Mouse (Mus musculus) midbrain, embryonic 12.5 days (tissue): Measurements from ENCODE around the gene Nfatc2. TPM values are rescaled to one million over a fixed set of nuclear protein-coding genes. Genes with fewer than 3 reads are reported as not detected.

Experiments
- ATAC-seq: fragments of 200-750 bp; cut with Nextera tagmentation; 2 replicates; pipeline ENCODE4 v1.8.0; 2017; ENCODE audit warnings: low read depth, moderate TSS enrichment, moderate library complexity; ENCODE audit not compliant: low FRiP score
- H3K27ac ChIP-seq: fragments of 300-500 bp; sonication (generic); replicated peaks from 2 replicates; pipeline ENCODE4 v1.5.1; 2016; ENCODE audit warnings: mild to moderate bottlenecking
- H3K27me3 ChIP-seq: fragments of 300-500 bp; sonication (generic); 2 replicates; pipeline ENCODE4 v1.6.1; 2016; ENCODE audit warnings: mild to moderate bottlenecking
- H3K36me3 ChIP-seq: fragments of 300-500 bp; sonication (generic); 2 replicates; pipeline ENCODE4 v1.6.1; 2016
- H3K4me1 ChIP-seq: fragments of 300-500 bp; sonication (generic); 2 replicates; pipeline ENCODE4 v1.6.1; 2016
- H3K4me2 ChIP-seq: fragments of 300-500 bp; sonication (generic); replicated peaks from 2 replicates; pipeline ENCODE4 v1.6.1; 2016; ENCODE audit warnings: mild to moderate bottlenecking, moderate library complexity
- H3K4me3 ChIP-seq: fragments of 300-500 bp; sonication (generic); 2 replicates; pipeline ENCODE4 v1.5.1; 2016; ENCODE audit warnings: mild to moderate bottlenecking
- H3K9ac ChIP-seq: fragments of 300-500 bp; sonication (generic); replicated peaks from 2 replicates; pipeline ENCODE4 v1.6.1; 2016; ENCODE audit warnings: mild to moderate bottlenecking, moderate library complexity
- H3K9me3 ChIP-seq: fragments of 300-500 bp; sonication (generic); 2 replicates; pipeline ENCODE4 v1.6.1; 2016; ENCODE audit warnings: mild to moderate bottlenecking
- WGBS: fragments of 180-500 bp; shearing (Covaris S2); methylation state at CpG from one replicate; pipeline ENCODE4 v1.1.7; 2016; 5-methylcytosine and 5-hydroxymethylcytosine counted together
- polyA plus RNA-seq: library from polyadenylated mRNA; unstranded; fragments of >200 nt; fragmentation: Nextera tagmentation; extraction: Ambion mirVana; gene quantifications from 2 replicates; pipeline ENCODE4 v1.2.1, GENCODE M21; 2016

Nfatc2 gene
- polyA plus RNA-seq, 1 experiment from 2014 or later, result 1.5 TPM

DNA sequence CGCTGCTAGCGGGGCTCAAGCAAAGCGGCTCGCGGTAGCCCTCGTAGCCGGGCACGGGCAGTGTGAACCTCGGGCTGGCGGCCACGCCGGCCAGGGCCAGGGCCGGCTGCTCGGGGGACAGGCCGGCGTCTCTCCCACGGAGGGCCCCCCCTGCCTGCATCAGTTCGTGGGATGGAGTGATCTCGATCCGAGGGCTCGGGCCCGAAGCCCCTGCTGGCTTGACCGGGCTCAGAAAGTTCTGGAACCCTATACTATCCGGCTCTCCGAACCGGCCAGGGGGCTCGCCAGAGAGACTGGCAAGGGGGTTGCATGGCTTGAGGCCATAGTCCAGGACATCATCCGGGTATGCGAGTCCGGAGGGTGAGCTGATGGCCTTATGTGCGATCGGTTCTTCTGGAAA is 30.2 kb downstream of the Nfatc2 start:
- no peaks in the 10 kb centered on the region for H3K36me3 ChIP-seq
- no peak overlapping the region for H3K4me2 ChIP-seq
- no peaks in the 10 kb centered on the region for H3K27me3 ChIP-seq
- 96% methylated on average over 32 of the region's 32 CpGs for WGBS
- ATAC-seq, result no peak
- no peak overlapping the region for H3K4me3 ChIP-seq
- no peaks in the 10 kb centered on the region for H3K4me1 ChIP-seq
- no peak overlapping the region for H3K9ac ChIP-seq
- no peaks in the 10 kb centered on the region for H3K9me3 ChIP-seq
- no peak overlapping the region for H3K27ac ChIP-seq

DNA sequence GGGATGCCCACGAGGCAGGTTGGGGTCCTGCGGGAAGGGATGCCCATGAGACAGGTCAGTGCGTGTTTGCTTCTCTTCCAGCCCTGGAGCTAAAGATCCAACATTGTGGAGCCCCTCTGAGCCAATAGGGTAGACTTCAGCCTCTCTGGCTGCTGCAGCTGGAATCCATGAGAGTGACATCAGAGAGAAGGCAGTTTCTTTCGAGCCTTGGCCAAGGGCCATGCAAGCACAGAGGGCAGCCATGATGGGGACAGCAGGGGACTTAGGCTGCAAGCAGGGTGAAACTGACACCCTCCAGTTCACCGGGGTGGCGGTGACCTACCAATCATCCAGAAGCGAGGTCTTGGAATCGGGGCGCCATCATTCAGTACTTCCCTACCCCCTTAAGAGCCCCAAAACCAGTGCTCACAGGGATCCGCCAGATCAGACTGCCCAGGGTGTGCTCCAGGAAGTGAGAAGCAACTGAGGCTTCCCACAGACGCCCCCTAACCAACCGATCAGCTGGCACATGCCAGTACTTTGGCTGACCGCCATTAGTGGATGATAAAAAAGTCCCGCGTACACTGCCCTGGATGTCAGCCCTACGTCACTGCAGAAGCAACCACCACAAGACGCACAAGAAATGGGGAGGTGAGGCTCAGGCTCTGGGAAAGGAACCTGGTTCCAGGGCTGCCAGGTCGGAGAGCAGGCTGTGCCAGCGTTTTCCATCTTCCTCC is 35.8 kb downstream of the Nfatc2 start:
- no peak for ATAC-seq
- no peaks in the 10 kb centered on the region for H3K36me3 ChIP-seq
- no peaks in the 10 kb centered on the region; the same call in 1 of the 2 replicates for H3K4me1 ChIP-seq
- 91% methylated on average over 19 of the region's 19 CpGs for WGBS
- H3K9me3 ChIP-seq, result no peaks in the 10 kb centered on the region
- H3K4me3 ChIP-seq, result no peak overlapping the region
- no peak overlapping the region for H3K27ac ChIP-seq
- H3K9ac ChIP-seq, result no peak overlapping the region
- H3K27me3 ChIP-seq, result peaks cover 8% of the 10 kb centered on the region; the same call in 1 of the 2 replicates
- H3K4me2 ChIP-seq, result no peak overlapping the region

DNA sequence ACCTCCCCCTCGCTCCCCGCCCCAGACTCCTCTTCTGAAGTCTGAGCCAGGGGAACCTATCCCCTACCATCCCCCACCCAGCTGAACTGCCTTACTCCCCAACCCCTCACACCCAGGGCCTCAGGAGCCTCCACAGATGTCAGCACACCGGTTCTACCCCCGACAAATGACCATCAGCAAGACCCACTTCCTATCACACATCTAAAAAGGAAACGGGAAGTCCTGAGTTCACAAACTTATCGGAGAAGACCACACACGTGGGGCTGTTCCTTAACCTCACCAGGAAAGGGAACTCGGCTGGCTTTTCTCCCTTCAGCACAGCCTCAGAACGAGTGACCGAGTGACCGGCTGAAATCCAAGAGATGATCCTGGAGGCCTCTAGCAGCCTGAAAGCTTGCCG is 38.3 kb downstream of the Nfatc2 start:
- H3K36me3 ChIP-seq, result no peaks in the 10 kb centered on the region
- no peaks in the 10 kb centered on the region for H3K9me3 ChIP-seq
- H3K4me3 ChIP-seq, result no peak overlapping the region
- H3K27me3 ChIP-seq, result peaks cover 8% of the 10 kb centered on the region; the same call in 1 of the 2 replicates
- H3K9ac ChIP-seq, result no peak overlapping the region
- H3K4me1 ChIP-seq, result no peaks in the 10 kb centered on the region; the same call in 1 of the 2 replicates
- WGBS, result 51% methylated on average over 12 of the region's 12 CpGs
- ATAC-seq, result no peak
- no peak overlapping the region for H3K27ac ChIP-seq
- H3K4me2 ChIP-seq, result no peak overlapping the region

DNA sequence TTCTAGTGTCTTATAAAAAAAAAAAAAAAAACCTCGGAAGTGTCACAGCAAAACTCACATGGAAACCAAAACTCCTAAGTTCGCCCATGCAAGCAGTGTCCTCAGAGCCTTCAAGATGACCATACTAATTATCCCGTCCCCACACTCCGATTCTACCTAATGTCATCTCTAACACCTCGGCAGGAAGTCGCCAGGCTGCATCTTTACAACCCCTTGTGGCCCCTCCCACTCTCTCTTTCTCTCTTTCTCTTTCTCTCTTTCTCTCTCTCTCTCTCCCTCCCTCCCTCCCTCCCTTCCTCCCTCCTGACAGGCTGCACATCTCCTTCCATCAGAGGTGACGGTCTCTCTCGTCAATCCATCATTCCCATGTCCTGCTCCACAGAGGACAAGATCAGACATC is 44.4 kb downstream of the Nfatc2 start:
- Histone ChIP-seq H3K4me3 (no peak overlapping the region), H3K27me3 (peaks cover 15% of the 10 kb centered on the region), H3K36me3 (no peaks in the 10 kb centered on the region), H3K9me3 (no peaks in the 10 kb centered on the region), H3K4me2 (no peak overlapping the region), H3K4me1 (peaks cover 25% of the 10 kb centered on the region; the same call in 1 of the 2 replicates), H3K27ac (no peak overlapping the region), H3K9ac (no peak overlapping the region)
- no peak for ATAC-seq
- 71% methylated on average over 8 of the region's 8 CpGs for WGBS

DNA sequence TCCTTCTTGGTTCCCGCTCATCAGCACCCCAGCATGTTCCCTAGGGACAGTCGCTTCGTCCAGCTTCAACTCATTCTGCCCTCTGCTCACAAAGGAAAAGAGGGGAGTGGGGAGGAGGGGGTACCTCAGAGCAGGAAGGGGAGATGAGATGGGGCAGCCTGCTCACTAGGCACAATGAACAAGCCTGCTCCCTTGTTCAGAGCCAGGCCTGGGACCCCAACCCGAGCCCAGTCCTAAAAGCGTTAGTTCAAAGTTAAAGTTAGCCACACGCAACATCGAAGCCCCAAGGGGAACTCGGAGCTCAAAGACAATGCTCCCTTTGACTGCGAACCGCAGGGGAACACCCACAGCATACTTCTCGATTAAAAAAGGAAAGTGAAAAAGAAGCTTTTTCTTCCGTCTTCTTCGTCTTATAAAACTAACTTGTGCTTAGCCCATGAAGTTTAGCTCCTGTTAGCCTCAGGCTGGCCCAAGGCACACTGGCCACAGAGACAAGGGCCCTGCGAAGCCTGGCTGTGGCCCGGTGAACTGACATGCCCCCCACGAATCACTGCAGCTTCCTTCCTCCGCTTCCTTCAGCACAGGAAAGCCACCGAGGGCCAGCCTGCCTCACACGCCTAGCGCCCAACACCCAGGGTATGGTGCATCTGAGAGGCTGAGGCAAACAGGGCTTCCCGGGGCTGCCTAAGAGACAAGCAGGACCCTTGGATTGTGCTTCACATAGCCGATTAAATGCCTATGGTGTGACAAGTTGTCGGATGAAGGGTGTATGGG is 45.4 kb downstream of the Nfatc2 start:
- peaks cover 21% of the 10 kb centered on the region for H3K27me3 ChIP-seq
- H3K4me2 ChIP-seq, result no peak overlapping the region
- no peak for ATAC-seq
- no peak overlapping the region for H3K27ac ChIP-seq
- no peak overlapping the region for H3K4me3 ChIP-seq
- H3K4me1 ChIP-seq, result peaks cover 28% of the 10 kb centered on the region; the same call in 1 of the 2 replicates
- no peaks in the 10 kb centered on the region for H3K36me3 ChIP-seq
- 36% methylated on average over 23 of the region's 23 CpGs for WGBS
- no peak overlapping the region for H3K9ac ChIP-seq
- no peaks in the 10 kb centered on the region for H3K9me3 ChIP-seq

DNA sequence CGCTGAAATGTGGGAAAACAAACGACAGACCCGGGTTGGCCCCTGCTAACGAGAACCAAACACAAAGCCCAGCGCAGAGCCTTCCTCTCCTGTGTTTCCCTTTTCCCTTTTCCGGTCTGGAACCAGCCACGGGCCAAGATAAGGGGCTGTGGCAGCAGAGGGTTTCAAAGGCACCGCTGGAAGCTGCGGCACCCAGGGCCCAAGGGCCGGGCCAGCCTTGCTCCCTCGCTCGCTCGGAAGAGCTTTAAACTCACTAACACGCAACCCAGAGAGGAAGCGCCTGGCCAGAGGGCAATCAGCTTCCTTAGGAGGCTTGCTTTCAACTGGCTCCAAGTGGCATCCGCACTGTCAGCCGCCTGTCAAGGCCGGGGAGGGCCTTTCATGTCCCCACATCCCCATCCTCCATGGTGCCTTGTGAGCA is 47.9 kb downstream of the Nfatc2 start:
- Histone ChIP-seq H3K4me1 (peaks cover 32% of the 10 kb centered on the region), H3K9me3 (no peaks in the 10 kb centered on the region), H3K27ac (no peak overlapping the region), H3K4me2 (no peak overlapping the region), H3K36me3 (no peaks in the 10 kb centered on the region), H3K4me3 (no peak overlapping the region), H3K27me3 (peaks cover 21% of the 10 kb centered on the region), H3K9ac (no peak overlapping the region)
- 58% methylated on average over 18 of the region's 18 CpGs for WGBS
- ATAC-seq, result no peak

DNA sequence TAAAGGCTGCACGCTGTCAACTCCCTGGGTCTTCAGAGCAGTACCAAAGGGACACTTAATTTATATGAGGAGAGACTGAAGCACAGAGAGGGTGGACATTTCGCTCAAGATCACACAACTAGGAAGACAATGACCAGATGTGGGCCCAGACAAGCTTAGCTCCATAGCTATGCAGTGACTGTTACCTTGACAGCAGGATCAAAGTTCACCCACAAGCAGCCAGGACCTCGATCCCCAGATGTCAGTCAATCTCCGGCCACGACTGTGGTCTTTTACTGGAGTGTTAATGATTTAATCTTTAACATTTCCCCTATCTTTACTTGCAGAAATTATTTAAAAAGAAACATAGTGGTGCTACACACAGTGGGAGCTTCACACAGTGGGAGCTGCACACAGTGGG is 49.1 kb downstream of the Nfatc2 start:
- Histone ChIP-seq H3K27me3 (peaks cover 17% of the 10 kb centered on the region), H3K4me1 (peaks cover 32% of the 10 kb centered on the region), H3K4me3 (no peak overlapping the region), H3K27ac (no peak overlapping the region), H3K4me2 (no peak overlapping the region), H3K9me3 (no peaks in the 10 kb centered on the region), H3K9ac (no peak overlapping the region), H3K36me3 (no peaks in the 10 kb centered on the region)
- no peak for ATAC-seq
- 41% methylated on average over 5 of the region's 5 CpGs for WGBS

DNA sequence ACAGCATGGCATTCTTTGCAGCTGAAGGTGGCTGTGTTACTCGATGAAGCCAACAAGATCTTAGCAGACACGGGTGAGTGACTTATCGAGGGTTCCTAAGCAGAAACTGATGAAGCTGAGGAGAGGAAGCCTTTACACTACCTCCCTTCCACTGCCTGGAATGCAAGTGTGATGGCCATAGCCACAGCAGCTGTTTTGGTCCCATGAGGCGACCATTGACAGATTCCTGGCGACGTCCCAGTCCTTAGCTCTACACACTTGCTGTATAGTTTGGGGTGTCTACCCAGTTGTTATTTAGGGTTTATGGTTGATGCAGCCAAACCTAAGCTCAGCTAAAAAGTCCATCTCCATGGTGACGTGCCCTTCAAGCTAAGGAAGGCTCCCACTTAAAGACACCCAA is 50.2 kb downstream of the Nfatc2 start:
- H3K4me3 ChIP-seq, result no peak overlapping the region
- H3K27ac ChIP-seq, result no peak overlapping the region
- no peaks in the 10 kb centered on the region for H3K9me3 ChIP-seq
- H3K27me3 ChIP-seq, result peaks cover 10% of the 10 kb centered on the region; the same call in 1 of the 2 replicates
- H3K36me3 ChIP-seq, result no peaks in the 10 kb centered on the region
- 91% methylated on average over 7 of the region's 7 CpGs for WGBS
- H3K9ac ChIP-seq, result no peak overlapping the region
- peaks cover 26% of the 10 kb centered on the region for H3K4me1 ChIP-seq
- ATAC-seq, result no peak
- no peak overlapping the region for H3K4me2 ChIP-seq

DNA sequence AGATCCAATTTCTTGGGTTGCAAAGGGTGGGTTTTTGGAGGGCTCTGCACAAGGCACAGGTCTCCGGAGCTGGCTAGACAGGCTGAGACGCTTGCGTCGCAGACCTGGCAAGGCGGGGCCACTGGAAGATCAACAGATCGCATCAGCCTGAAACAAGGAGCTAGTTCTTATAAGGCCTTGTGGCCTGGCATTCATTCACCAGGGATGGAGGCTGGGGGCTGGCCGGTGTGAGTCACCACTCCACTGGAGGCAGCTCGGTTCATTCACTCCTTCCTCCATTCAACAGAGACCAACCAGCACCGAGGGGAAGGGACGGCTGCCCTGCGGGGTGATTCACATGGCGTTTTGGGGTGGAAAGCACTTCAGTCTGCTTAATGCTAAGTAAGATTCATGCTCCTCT is 52.1 kb downstream of the Nfatc2 start:
- no peak overlapping the region for H3K4me3 ChIP-seq
- WGBS, result 47% methylated on average over 12 of the region's 12 CpGs
- ATAC-seq, result no peak
- H3K9ac ChIP-seq, result no peak overlapping the region
- no peak overlapping the region for H3K4me2 ChIP-seq
- no peak overlapping the region for H3K27ac ChIP-seq
- no peaks in the 10 kb centered on the region for H3K36me3 ChIP-seq
- peaks cover 7% of the 10 kb centered on the region; the same call in 1 of the 2 replicates for H3K27me3 ChIP-seq
- no peaks in the 10 kb centered on the region for H3K9me3 ChIP-seq
- peaks cover 26% of the 10 kb centered on the region for H3K4me1 ChIP-seq

DNA sequence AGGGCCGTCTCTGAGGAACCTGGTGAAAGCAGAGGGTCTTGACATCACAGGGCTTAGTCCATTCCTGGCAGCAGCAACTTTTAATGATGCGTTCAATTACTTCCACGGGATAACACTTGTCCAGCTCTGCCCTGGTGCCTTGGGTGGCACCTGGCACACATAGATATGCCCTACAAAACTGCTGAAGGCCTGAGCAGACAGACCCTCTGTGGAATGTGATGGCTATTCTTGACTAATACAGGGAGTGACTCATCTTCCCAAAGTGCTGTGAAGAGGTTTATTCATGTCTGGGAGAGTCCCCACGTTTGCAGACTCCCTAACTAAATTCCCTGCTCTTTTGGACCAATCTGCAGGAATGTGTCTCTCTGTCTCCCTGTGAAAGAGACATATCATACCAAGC is 53.4 kb downstream of the Nfatc2 start:
- Histone ChIP-seq H3K4me1 (peaks cover 33% of the 10 kb centered on the region), H3K27ac (no peak overlapping the region), H3K4me2 (no peak overlapping the region), H3K9me3 (no peaks in the 10 kb centered on the region), H3K4me3 (no peak overlapping the region), H3K9ac (no peak overlapping the region), H3K36me3 (no peaks in the 10 kb centered on the region), H3K27me3 (0 out of 2 replicates have a peak, but pooled peaks cover 6% of the 10 kb centered on the region)
- ATAC-seq, result no peak
- 72% methylated on average over 4 of the region's 4 CpGs for WGBS

DNA sequence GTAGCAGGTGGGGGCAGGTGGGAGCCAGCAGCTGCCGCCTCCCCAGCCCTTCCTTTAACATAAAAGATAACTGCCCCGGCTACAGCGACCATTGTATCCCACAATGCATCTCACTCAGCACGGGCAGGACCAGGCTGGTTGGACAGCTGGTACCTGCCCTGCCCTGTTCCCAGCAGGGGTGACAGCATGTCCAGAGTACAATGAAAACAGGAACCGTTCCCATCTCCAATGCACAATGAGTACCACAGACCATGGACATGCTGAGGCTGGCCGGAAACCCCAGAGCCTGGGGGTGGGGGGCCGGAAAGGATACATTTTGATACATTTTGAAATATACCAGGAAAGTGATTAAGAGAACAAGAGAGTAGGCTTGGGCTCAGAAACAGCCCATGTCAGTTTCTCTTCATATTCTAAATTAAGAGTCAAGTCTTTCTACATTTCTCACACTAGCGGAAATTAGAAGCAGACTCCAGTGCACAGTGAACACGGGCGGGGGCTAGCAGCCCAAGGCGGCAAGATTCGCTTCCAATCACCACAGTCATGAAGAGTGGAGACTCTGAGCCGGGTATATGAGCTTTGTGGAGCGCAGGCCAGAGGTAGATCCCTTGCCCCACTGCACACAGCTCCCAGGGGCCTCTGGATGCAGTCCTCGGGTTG is 55.4 kb downstream of the Nfatc2 start:
- Histone ChIP-seq H3K4me3 (no peak overlapping the region), H3K9me3 (no peaks in the 10 kb centered on the region), H3K4me2 (no peak overlapping the region), H3K9ac (no peak overlapping the region; the same call in 1 of the 2 replicates), H3K36me3 (no peaks in the 10 kb centered on the region), H3K4me1 (peaks cover 23% of the 10 kb centered on the region), H3K27me3 (no peaks in the 10 kb centered on the region), H3K27ac (no peak overlapping the region)
- no peak for ATAC-seq
- 69% methylated on average over 15 of the region's 15 CpGs for WGBS

DNA sequence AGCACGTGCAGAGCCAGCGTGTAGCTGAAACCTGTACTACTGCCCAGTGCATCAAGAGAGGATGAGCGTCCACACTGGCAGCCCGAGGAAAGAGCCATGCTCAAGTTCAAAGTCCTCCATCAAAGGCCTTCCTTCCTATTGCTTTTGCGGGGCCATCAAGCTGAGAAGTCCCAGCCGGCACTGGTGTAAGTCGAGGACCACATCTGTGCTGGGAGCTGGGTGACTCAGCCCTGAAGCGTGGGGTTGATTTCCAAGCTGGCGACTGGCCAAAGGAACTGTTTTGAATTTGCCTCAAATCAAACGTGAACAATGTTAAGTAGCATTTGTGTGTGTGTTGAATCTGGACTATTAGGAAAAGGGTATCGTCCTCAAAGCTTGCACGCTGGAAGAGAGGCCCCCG is 57.4 kb downstream of the Nfatc2 start:
- Histone ChIP-seq H3K4me2 (no peak overlapping the region), H3K4me1 (peaks cover 19% of the 10 kb centered on the region), H3K36me3 (no peaks in the 10 kb centered on the region), H3K4me3 (no peak overlapping the region), H3K27ac (no peak overlapping the region), H3K9ac (no peak overlapping the region), H3K27me3 (no peaks in the 10 kb centered on the region), H3K9me3 (no peaks in the 10 kb centered on the region)
- no peak for ATAC-seq
- WGBS, result 78% methylated on average over 13 of the region's 13 CpGs
